Mouse (Mus musculus): ENCODE data around the gene Pou2f3. TPM values are rescaled to one million over a fixed set of nuclear protein-coding genes. Genes with fewer than 3 reads are reported as not detected.

The Pou2f3 gene
- total RNA-seq, 2 experiments from 2014 or later, result not detected

- intact Hi-C loops (cut with DNase I), result no loop called here
- DNase-seq, result no peak
Measured at GRCm38 (mm10) chr9:43233044-43233443, 22.9 kb upstream of the Pou2f3 start.

- intact Hi-C loops (cut with DNase I), result no loop called here
- no peak for DNase-seq
Measured at GRCm38 (mm10) chr9:43232286-43232685, 22.1 kb upstream of the Pou2f3 start.

GRCm38 (mm10) chr9:43231805-43232204 is 21.6 kb upstream of the Pou2f3 start:
- DNase-seq, result peak; percentile 43 to 55
- intact Hi-C loops (cut with DNase I), result no loop called here

GRCm38 (mm10) chr9:43230886-43231285 is 20.7 kb upstream of the Pou2f3 start:
- intact Hi-C loops (cut with DNase I), result no loop called here
- peak; percentile 45 to 50 for DNase-seq

GRCm38 (mm10) chr9:43229962-43230361 is 19.8 kb upstream of the Pou2f3 start:
- intact Hi-C loops (cut with DNase I), result no loop called here
- no peak for DNase-seq

GRCm38 (mm10) chr9:43229398-43229895 is 19.3 kb upstream of the Pou2f3 start:
- intact Hi-C loops (cut with DNase I), result no loop called here
- no peak for DNase-seq

GRCm38 (mm10) chr9:43228745-43229144 is 18.6 kb upstream of the Pou2f3 start:
- intact Hi-C loops (cut with DNase I), result no loop called here
- DNase-seq, result no peak

GRCm38 (mm10) chr9:43227626-43228025 is 17.5 kb upstream of the Pou2f3 start:
- intact Hi-C loops (cut with DNase I), result no loop called here

GRCm38 (mm10) chr9:43226573-43227160 is 16.5 kb upstream of the Pou2f3 start:
- intact Hi-C loops (cut with DNase I), result no loop called here
- DNase-seq, result no peak

More at GRCm38 (mm10) chr9:43227626-43228025, 17.5 kb upstream of the Pou2f3 start:
- DNase-seq, result no peak

GRCm38 (mm10) chr9:43225481-43225880 is 15.3 kb upstream of the Pou2f3 start:
- intact Hi-C loops (cut with DNase I), result no loop called here
- no peak for DNase-seq

GRCm38 (mm10) chr9:43224771-43225355 is 14.7 kb upstream of the Pou2f3 start:
- no peak for DNase-seq
- intact Hi-C loops (cut with DNase I), result no loop called here

- no peak for DNase-seq
- intact Hi-C loops (cut with DNase I), result no loop called here
Measured at GRCm38 (mm10) chr9:43222429-43222715, 12.2 kb upstream of the Pou2f3 start.

- DNase-seq, result peak; percentile 85 to 92
- intact Hi-C loops (cut with DNase I), result loop anchor here (1.0 kb wide), 1 partner anchor 62 kb away; no protein-coding TSS in a partner anchor
Measured at GRCm38 (mm10) chr9:43221643-43222428, 11.7 kb upstream of the Pou2f3 start.

GRCm38 (mm10) chr9:43210771-43211450 is 742 bp upstream of the Pou2f3 start:
- DNase-seq, result peak; percentile 71 to 81
- intact Hi-C loops (cut with DNase I), result loop anchor here (1.0 to 2.0 kb wide), 3 partner anchors 32 to 211 kb away; no protein-coding TSS in a partner anchor

- intact Hi-C loops (cut with DNase I), result no loop called here
- DNase-seq, result no peak
Measured at GRCm38 (mm10) chr9:43206022-43206390, 4.2 kb downstream of the Pou2f3 start.

GRCm38 (mm10) chr9:43205343-43206021 is 4.7 kb downstream of the Pou2f3 start:
- intact Hi-C loops (cut with DNase I), result no loop called here
- DNase-seq, result no peak

- DNase-seq, result no peak
- intact Hi-C loops (cut with DNase I), result no loop called here
Measured at GRCm38 (mm10) chr9:43200212-43200611, 10.0 kb downstream of the Pou2f3 start.

- intact Hi-C loops (cut with DNase I), result no loop called here
- no peak for DNase-seq
Measured at GRCm38 (mm10) chr9:43194001-43194400, 16.2 kb downstream of the Pou2f3 start.

- DNase-seq, result no peak
- intact Hi-C loops (cut with DNase I), result no loop called here
Measured at GRCm38 (mm10) chr9:43191561-43191960, 18.6 kb downstream of the Pou2f3 start.

GRCm38 (mm10) chr9:43189021-43189356 is 21.2 kb downstream of the Pou2f3 start:
- intact Hi-C loops (cut with DNase I), result no loop called here
- DNase-seq, result no peak

Data from heart, postnatal 14 days (tissue).